Mouse (Mus musculus) heart, adult 11 months (tissue): ENCODE data around the gene Trex1.

Experiments
- DNase-seq: peaks from one replicate; pipeline ENCODE4 v3.0.0; 2022

The Trex1 gene

DNA sequence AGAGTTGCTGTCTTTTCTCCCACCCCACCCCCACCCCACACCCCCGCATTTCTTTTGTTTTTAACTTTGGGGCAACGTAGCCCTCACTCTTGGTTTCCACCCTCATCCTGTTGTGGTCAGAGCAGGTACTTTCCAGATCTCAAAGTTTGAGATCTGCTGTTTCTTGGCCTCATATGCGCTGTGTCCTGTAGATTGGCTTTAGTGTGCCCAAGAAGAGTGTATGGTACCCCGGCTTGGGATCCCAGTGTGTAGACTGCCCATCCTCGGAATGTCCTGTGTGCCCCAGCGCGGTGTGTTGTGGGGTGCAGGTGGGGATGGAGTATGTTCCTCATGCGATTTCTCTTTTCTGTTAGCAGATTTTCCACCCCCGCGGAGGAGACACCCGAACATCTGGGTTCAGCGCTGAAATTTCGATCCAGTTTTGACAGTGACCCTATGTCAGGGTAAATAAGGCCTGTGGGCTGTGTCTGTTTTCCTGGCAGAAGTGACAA, 8.5 kb downstream of the Trex1 start:
- DNase-seq = peak; percentile 87

DNA sequence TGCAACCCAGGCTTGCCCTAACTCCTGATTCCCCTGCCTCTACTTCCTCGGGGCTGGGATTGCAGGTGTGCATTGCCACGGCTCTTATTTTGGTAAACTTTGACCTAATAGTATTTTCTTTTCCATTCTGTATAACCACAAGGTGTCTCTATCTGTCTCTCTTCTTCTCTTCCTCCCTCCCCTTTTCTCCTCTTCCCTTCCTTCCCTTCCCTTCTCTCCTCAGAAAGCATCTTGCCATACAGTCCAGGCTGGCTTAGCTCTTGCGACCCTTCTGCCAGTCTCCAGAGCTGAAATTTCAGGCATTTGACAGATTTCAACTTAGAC, 8.9 kb downstream of the Trex1 start:
- no peak for DNase-seq

DNA sequence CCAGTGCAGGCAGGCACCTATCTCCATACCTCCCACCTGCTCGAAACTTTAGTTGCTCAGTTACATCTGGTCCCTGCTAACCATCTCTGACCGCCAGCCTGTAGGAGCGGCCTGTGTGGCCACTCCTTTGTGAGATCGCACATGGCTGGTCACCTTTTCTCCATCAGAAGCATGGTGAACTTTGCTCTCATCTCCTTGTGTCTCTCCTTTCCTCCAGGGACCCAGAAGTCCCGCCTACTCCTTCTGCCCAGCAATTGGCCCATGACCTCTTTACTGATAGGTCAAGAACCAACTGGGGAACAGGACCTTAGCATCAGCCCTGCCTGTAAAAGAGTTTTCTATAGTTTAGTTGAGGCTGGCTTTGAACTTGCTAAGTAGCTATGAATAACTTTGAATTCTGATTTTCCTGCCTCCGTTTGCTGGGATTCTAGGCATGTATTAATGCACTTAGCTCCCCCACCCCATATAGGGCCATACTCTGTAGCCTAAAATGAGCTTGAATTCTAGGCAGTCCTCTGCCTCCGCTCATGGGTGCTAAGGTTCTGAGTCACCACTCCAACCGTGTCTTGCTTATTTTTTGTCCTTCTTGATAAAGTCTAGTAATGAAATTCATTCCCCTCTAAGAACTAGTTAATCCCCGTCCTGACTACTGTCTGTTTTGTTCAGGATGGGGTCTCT, 9.4 kb downstream of the Trex1 start:
- DNase-seq = peak; percentile 84

DNA sequence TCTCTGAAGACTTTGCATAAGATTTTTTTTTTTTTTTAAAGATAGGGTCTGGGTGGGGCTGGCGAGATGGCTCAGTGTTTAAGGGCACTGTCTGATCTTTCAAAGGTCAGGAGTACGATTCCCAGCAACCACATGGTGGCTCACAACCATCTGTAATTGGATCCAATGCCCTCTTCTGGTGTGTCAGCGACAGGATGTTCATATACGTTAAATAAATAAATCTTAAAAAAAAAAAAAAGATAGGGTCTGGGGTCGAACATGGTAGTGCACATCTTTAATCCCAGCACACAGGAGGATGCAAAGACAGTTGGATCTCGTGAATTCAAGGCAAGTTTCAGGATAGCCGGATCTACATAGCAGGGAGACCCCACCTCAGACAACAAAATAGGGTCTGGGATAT, 10.2 kb downstream of the Trex1 start:
- no peak for DNase-seq

DNA sequence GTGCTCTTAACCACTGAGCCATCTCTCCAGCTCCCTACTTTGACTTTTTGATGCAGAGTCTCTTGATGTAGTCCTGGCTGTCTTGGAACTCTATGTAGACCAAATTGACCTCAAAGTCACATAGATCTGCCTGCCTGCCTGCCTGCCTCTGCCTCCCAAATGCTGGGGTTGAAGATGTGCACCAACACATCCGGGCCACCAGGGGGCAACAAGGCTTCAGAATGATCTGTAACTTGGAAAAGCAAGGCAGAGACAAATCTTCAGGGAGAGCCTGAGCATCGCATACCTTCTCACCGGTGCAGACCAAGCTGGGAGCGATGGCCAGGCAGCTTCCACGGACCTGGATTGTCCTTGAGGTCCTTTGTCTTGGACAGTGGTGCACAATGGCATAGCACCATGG, 13.2 kb downstream of the Trex1 start:
- peak; percentile 96 for DNase-seq

DNA sequence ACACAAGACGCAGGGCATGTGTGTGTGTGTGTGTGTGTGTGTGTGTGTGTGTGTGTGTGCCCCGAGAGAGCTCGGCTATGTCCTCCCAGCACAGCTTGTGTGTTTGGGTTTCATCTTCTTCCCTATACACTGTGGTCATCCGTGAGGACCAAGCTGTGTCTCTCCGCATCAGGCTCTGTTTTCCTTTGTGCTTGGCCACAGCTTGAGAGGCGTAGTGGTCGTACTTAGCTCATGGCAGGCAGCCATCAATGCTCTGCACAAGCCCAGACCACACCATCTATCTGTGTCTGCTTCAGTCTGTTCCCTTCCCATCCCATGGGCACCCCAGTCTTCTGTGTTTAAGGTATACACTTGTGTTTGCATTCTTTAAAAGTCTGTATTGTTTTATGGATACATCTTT, 18.2 kb downstream of the Trex1 start:
- DNase-seq = peak; percentile 76

DNA sequence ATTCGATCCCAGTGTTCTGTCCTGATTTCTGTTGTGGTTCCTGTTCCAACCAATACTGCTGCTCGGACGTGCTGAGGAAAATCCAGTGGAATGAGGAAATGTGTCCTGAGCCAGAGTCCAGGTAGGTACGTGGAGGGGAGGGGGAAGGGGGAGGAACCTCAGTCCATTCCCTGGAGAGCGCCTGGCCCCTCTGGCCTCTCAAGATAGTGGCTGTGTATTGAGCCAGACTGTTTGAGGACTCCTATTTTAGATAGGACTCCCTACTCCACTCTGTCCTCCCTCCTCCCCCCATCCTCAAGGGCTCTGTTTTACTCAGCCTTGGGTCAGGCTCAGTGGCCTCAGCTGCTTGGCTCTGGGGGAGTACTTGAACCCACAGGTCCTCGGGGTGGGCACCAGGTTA, 18.6 kb downstream of the Trex1 start:
- peak; percentile 84 for DNase-seq

DNA sequence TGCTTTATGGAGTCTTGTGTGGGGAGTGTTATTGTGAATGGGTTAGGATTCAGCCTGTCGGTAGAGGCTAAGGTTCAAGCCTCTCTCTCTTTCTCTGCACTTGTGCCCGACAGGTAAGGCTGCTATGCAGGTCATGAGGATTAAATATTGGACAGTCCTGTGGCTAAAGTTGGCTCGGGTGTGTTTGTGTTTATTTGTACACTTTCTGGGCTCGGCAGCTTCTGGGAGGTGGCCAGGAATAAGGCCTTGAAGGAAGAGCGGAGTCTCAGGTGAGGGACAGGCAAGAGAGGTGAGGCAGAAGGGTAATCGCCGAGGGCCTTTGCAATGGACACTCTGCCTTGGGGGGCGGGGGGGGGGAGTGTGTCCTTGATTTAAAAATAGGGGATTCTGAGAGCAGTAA, 19.3 kb downstream of the Trex1 start:
- DNase-seq = no peak

DNA sequence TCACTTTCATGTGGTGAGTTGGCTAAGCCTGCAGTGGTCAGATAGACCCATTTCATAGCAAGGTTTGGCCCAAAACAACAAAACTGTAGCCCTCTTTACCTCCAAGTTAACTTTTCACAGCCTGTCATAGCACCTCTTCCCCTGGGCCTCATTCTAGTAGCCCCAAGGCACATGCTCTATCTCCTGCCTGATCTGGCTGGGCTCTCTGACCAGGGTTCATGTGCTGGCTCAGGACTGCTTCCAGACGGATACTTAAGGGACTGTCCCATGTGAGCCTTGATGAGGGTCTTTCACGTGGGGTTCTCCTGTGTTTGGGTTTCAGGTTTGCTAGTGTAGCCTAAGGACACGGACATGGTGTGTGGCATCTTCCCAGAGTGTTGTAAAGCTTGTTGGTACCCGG, 19.9 kb downstream of the Trex1 start:
- peak; percentile 92 for DNase-seq

DNA sequence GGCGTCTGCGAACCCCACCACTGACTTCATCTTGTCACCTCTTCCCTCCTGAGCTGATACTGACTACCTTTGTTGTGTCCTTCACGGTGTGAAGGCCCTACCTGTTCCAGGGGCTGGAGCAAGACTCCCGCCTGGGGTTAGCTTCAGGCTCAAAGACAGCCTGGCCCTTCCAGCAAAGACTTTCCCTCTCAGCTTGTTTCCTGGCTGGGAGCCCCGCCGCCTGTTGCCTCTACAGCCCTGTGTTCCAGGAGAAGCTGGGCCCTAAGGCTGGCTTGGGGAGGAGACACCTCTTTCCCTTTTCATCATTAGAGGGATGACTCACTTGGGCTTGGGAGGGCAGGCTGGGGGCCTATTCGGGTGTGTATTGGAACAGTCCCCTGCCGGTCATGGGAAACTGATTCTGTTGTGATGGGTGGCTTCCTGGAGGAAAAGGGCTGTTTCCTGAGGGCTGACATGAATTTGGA, 20.6 kb downstream of the Trex1 start:
- peak; percentile 99 for DNase-seq

DNA sequence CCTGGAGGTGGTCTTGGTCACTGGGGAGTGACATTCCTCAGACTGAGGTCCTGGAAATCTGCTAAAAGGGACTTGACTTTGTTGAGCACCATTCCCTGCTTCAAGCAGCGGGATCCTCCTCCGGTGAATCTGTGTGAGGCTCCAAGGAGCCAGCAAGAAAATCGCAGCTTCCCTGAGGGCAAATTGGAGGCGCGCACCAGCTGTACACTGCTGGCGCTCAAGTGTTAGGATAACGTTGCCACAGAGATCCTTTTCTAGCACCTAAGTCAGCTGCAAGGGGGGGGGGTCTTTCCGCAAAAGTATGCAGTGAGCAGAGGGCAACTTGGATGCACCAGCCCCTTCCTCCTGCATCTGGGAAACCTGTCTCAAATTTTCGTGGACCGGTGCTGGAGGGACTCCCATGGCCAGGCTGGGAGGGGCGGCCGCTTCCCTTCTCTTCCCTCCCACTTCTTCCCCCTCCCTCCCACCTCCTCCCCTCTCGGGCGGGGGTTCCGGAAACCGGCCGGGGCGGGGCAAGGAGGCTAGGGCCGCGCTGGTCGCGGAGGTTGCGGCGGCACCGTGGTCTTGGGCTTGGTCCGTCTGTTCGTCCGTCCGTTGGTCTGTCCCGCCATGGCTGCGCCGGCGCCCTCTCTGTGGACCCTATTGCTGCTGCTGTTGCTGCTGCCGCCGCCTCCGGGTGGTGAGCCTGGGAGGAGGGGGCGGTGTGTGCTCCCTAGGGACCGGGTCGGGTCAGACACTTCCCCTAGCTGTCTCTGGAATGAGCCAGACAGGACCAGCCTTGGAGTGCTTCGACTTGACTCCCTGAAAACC, 21.2 kb downstream of the Trex1 start, which contains the start of gene Shisa5:
TSS of gene Shisa5 (plus strand) at position 480 of the 810 bp plus-strand sequence.
- DNase-seq = peak; percentile 99

DNA sequence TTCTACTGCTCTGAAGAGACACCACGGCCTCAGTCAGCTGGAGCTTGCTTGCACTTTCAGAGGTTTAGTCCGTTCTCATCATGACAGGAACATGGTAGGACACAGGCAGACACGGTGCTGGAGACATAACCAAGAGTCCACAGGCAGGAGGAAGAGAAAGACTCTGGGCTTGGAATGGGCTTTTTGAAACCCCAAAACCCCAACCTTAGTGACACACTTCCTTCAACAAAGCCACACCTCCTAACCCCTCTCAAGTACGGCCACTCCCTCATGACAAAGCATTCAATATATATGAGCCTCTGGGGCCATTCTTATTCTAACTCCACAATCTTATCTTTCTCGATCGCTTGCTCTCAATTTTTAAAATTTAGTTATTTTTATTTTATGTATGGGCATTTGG, 27.1 kb downstream of the Trex1 start:
- peak; percentile 55 for DNase-seq

DNA sequence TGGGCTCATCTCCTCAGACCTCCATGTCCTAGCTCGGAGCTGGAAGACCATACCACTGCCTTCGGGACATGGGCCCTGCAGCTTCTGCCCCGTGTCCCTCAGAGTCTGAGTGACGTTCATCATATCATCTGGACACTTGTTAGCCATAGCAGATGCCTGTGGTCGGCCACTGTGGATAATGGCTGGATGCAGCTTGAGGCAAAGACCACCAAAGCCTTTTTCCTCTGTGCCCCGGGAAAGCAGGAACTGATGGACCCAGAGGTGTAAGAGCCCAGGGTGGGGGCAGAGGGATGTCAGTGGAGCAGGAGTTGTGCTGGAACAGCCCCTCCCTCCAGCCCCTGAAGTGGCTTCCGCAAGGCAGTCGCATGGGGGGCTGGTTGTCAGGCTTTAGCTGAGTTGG, 27.8 kb downstream of the Trex1 start:
- peak; percentile 87 for DNase-seq

DNA sequence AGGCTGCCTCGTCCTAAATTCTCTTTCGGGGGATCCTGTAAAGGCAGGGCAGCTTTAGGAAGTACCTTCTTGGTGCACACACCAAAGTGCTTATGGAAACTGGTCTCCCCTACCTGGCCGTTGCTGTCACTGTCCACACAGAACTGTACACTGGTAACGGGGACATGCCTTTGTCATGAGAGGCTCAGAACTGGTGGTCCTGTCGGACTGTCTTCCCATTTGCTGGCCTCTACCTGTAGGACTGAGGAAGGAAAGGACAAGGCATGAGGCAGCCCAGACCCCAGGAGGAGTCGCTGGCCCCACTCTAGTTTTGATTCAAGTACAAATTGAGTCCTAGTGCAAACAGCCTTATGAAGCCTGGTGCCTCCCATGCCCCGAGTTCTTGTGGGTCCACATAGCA, 28.5 kb downstream of the Trex1 start:
- peak; percentile 82 for DNase-seq

DNA sequence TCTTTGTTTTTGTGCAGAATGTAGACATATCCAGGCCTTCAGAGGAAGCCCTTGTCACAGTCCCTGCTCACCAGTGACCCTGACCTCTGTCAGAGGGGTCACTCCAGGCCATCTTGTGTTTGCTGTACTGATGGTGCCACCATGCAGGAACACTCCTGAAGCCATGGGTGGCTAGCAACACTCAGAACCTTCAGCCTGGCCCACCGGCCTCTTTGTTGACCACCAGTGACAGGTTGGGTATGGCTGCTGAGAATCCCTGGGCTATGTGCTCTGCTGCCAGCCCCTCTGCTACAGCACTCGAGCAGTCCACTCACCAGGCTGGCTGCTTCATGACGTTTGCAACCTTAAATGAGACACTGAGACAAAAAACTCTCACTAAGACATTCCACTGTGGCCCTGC, 29.2 kb downstream of the Trex1 start:
- DNase-seq = no peak

DNA sequence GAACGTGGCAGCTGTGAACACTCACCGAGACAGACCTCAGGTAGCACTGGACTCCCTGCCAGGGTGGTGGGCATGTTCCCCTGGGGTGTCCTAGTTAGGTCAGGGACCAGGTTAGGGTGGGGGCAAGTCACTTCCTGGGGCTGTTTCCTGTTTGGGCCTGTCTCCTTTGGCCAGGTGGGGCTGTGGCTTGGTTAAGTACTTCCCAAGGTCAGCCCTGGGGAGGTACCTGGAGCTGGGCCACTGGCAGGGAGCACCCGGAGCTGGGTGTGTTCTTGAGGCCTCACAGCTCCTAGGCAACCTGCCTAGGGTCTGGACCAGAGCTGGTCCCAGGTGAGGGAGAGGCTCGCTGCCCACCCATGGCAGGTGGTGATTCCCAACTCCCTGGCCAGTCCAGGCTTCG, 30.6 kb downstream of the Trex1 start:
- DNase-seq = peak; percentile 91

DNA sequence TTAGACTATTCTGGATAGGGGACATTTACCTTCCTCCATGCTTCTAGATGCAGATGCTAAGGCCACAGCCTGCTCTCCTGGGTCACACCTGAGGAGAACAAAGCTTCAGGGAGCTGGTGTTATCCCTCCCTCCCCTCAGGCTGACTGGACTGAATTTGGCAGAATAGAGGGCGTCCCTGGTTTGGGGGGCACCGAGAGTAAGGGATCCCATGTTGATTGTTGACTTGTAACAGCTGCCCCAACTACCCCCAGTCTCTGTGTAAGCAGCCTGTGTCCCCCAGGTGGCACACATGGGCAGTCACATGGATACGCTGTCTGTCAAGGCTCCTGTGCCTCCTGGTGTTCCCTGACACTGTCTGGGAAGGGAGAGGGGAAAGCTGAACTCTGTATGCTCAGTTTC, 31.1 kb downstream of the Trex1 start:
- peak; percentile 70 for DNase-seq

DNA sequence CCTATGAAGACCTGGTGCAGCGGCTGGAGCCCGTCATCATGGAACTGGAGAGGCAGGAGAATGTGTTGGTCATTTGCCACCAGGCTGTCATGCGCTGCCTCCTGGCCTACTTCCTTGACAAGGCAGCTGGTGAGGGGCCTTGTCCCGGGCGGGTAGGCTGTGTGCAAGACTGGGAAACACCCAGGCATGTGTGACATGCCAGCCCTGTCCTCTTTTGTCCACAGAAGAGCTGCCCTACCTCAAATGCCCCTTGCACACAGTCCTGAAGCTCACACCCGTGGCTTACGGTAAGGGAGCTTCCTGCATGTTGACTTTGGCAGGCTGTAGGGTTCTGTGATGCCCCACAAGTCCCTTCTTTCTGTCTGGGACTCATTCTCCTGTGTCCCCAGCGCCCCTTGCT, 32.0 kb downstream of the Trex1 start:
- DNase-seq = peak; percentile 96

DNA sequence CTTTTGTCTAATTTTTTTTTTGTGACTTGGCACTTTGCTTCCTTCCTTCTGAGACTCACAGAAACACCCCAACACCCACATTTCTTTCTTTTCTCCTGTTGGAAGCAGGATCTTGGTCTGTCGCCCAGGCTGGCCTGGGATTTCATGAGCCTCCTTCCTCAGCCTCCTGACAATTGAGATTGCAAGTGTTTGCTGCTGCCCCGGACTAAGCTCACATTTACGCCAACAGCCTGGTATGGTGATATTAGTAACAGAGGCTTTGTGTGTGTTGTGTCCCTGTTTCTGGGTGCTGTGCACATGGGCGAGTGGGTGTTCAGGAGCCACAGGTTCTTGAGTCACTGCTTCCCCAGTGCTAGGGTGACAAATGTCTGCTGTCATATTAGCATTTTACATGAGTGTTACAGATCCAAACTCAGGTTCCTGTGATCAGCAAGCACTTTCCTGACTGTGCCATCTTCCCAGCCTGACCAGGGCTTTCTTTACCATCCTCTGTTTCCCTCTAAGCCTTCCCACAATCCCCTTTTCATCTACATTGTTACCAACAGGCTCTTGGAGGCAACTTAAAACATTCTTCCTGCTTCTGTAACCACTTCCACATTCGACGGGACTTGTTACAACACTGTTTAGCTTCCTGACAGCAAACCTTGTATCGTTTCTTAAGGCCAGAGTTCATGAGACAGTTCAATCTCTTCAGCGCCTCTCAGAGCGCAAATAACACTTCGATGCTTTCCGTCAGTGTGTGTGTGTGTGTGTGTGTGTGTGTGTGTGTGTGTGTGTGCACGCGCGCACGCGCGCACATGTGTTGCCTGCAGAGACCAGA, 36.5 kb downstream of the Trex1 start:
- DNase-seq = peak; percentile 93

DNA sequence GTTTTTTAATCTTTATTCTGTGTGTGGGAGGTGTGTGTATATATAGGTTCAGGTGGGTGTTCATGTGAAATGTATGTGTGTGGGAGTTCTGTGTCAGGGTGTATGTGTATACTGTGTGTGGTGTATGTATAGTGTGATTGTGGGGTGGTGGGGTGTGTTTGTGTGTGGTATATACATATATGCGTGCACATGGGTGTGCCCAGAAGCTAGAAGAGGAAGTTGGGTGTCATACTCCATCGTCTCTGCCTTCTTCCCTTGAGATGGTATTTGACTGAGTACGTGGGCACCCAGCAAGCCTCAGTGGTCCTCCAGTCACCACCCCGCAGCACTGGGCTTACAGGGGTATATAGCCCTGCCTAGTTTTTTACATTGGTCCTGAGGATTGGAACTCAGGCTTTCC, 38.1 kb downstream of the Trex1 start:
- DNase-seq = peak; percentile 90

DNA sequence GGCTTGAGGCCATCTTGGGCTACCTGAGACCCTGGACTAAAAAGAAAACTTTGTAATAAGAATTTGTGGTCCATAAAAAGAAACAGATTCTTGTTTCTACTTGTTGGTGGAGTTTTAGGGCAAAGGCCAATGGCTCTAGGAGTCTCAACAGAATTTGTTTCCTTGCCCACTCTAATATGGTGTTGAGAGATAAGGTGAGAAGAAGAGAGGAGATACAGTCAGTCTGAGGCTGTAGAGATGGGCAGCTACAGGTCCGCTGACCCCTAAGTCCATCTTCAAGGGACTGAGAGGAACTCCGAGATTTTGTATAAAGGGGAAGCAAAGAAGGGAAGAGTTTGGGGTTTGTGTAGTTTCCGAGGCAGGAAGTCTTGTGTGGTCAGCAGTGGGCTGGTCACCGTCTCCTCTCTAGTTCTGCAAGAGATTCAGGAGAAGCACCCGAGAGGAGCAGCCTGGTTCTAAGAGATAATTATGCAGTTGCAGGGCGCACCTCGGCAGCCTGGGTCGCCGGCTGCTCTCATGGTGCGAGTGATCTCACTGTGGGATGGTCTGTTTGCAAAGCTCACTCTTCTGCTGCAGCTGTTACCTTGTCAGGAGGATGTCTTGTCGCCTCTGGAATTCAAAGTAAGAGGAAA, 42.4 kb downstream of the Trex1 start:
- DNase-seq = peak; percentile 95

DNA sequence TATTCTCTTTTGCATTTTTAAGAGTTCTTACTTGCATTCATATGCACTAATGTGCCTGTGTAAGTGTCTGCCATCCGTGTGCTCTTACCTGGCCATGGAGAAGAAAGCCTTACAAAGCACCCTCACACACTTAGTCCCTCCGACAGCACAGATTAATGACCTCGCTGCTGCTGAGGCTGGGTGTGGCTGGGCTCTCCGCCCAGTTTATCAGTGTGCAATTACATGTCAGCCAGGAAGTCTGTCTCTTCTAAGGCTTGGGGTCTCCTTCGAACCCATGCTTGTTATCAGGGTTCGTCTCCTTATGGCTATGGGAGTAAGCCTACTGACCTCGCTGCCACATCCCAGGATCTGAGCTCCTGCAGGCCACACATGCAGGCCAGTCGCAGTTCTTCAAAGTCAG, 44.1 kb downstream of the Trex1 start:
- no peak for DNase-seq

DNA sequence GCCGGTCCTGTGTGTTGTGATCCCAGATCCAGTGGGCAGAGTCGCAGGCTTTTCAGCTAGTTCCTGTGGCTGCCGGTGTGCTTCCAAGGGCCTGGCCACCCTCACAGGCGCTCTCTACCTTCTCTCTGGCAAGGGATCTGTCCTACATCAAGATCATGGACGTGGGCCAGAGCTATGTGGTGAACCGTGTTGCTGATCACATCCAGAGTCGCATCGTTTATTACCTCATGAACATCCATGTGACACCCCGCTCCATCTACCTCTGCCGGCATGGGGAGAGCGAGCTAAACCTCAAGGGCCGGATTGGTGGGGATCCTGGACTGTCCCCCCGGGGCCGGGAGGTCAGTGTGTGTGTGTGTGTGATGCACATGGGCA, 49.2 kb downstream of the Trex1 start:
- peak; percentile 91 for DNase-seq
